Mouse (Mus musculus) adrenal gland, adult (tissue): ENCODE results near the gene Grid2ip.

ENCODE experiments used
- DNase-seq, 2 experiments: peaks; one replicate each; pipeline ENCODE4 v3.0.0; 2022 to 2023; ENCODE audit warnings: low spot score in 1 of 2; ENCODE audit not compliant: inconsistent age in 2 of 2

Gene Grid2ip

GRCm38 (mm10) chr5:143356686-143357388, at the start of gene Grid2ip:
Gene Grid2ip, plus strand, starts transcription at chr5:143357338.
- DNase-seq = no peak

- DNase-seq = no peak
These were observed 48.3 kb upstream of the Grid2ip start for GRCm38 (mm10) chr5:143308825-143309224.

GRCm38 (mm10) chr5:143309916-143310315, 47.2 kb upstream of the Grid2ip start:
- no peak for DNase-seq

GRCm38 (mm10) chr5:143311886-143312285, 45.3 kb upstream of the Grid2ip start:
- peak; percentile 68 to 86 for DNase-seq

- DNase-seq = peak in 1 of 2 experiments; percentile 55
These were observed 42.9 kb upstream of the Grid2ip start for GRCm38 (mm10) chr5:143314183-143314729.

- peak; percentile 89 to 96 for DNase-seq
These were observed 42.2 kb upstream of the Grid2ip start, which contains the start of gene E130309D02Rik for GRCm38 (mm10) chr5:143314730-143315513. Gene E130309D02Rik, minus strand, starts transcription at chr5:143315360.

GRCm38 (mm10) chr5:143315514-143315888, 41.6 kb upstream of the Grid2ip start:
- no peak for DNase-seq

- peak; percentile 73 to 88 for DNase-seq
These were observed 40.4 kb upstream of the Grid2ip start for GRCm38 (mm10) chr5:143316605-143317287.

GRCm38 (mm10) chr5:143317288-143317610, 39.9 kb upstream of the Grid2ip start:
- no peak for DNase-seq

- peak; percentile 91 to 97 for DNase-seq
These were observed 28.2 kb upstream of the Grid2ip start, which contains the start of gene Zdhhc4 for GRCm38 (mm10) chr5:143328690-143329495. Gene Zdhhc4, minus strand, starts transcription at chr5:143329256.

GRCm38 (mm10) chr5:143333872-143334271, 23.3 kb upstream of the Grid2ip start:
- DNase-seq = peak; percentile 61 to 91

GRCm38 (mm10) chr5:143334418-143335088, 22.6 kb upstream of the Grid2ip start:
- DNase-seq = peak in 1 of 2 experiments; percentile 40

GRCm38 (mm10) chr5:143335089-143335460, 22.1 kb upstream of the Grid2ip start:
- peak in 1 of 2 experiments; percentile 83 for DNase-seq

GRCm38 (mm10) chr5:143336559-143336958, 20.6 kb upstream of the Grid2ip start:
- DNase-seq = no peak

GRCm38 (mm10) chr5:143339603-143340002, 17.5 kb upstream of the Grid2ip start:
- no peak for DNase-seq

GRCm38 (mm10) chr5:143346367-143346766, 10.8 kb upstream of the Grid2ip start:
- no peak for DNase-seq

GRCm38 (mm10) chr5:143356017-143356416, 1.1 kb upstream of the Grid2ip start:
- no peak for DNase-seq

GRCm38 (mm10) chr5:143357564-143357963, 426 bp downstream of the Grid2ip start:
- no peak for DNase-seq

- DNase-seq = no peak
These were observed 2.1 kb downstream of the Grid2ip start for GRCm38 (mm10) chr5:143359263-143359662.

GRCm38 (mm10) chr5:143360000-143360399, 2.9 kb downstream of the Grid2ip start:
- peak in 1 of 2 experiments; percentile 41 for DNase-seq
